Mouse (Mus musculus) heart, embryonic 13.5 days (tissue): ENCODE measurements around the gene Taar4. TPM values are rescaled to one million over a fixed set of nuclear protein-coding genes. Genes with fewer than 3 reads are reported as not detected.

Source experiments
- ATAC-seq: fragments of 200-750 bp; cut with Nextera tagmentation; 2 replicates; pipeline ENCODE4 v1.8.0; 2017; ENCODE audit warnings: moderate TSS enrichment; ENCODE audit not compliant: insufficient number of reproducible peaks, low FRiP score, low TSS enrichment; ENCODE audit errors: extremely low read depth
- H3K27ac ChIP-seq: fragments of 300-500 bp; sonication (generic); replicated peaks from 2 replicates; pipeline ENCODE4 v1.5.1; 2015; ENCODE audit warnings: moderate library complexity, mild to moderate bottlenecking, inconsistent platforms
- H3K27me3 ChIP-seq: fragments of 300-500 bp; sonication (generic); replicated peaks from 2 replicates; pipeline ENCODE4 v1.6.1; 2015; ENCODE audit warnings: mild to moderate bottlenecking, inconsistent platforms
- H3K36me3 ChIP-seq: fragments of 300-500 bp; sonication (generic); 2 replicates; pipeline ENCODE4 v1.6.1; 2015; ENCODE audit warnings: mild to moderate bottlenecking, inconsistent platforms
- H3K4me1 ChIP-seq: fragments of 300-500 bp; sonication (generic); 2 replicates; pipeline ENCODE4 v1.6.1; 2015; ENCODE audit warnings: inconsistent platforms
- H3K4me2 ChIP-seq: fragments of 300-500 bp; sonication (generic); 2 replicates; pipeline ENCODE4 v1.6.1; 2015; ENCODE audit warnings: inconsistent platforms, mild to moderate bottlenecking, moderate library complexity
- H3K4me3 ChIP-seq: fragments of 300-500 bp; sonication (generic); 2 replicates; pipeline ENCODE4 v1.5.1; 2015; ENCODE audit warnings: moderate library complexity, mild to moderate bottlenecking, inconsistent platforms
- H3K9ac ChIP-seq: fragments of 300-500 bp; sonication (generic); 2 replicates; pipeline ENCODE4 v1.6.1; 2015; ENCODE audit warnings: inconsistent platforms, mild to moderate bottlenecking, moderate library complexity
- H3K9me3 ChIP-seq: fragments of 300-500 bp; sonication (generic); 2 replicates; pipeline ENCODE4 v1.6.1; 2016; ENCODE audit warnings: inconsistent platforms
- WGBS: fragments of 180-500 bp; shearing (Covaris S2); methylation state at CpG from one replicate; pipeline ENCODE4 v1.1.7; 2015; ENCODE audit warnings: mixed read lengths; 5-methylcytosine and 5-hydroxymethylcytosine counted together
- polyA plus RNA-seq: library from polyadenylated mRNA; unstranded; fragments of >200 nt; fragmentation: Nextera tagmentation; extraction: Ambion mirVana; gene quantifications from 2 replicates; pipeline ENCODE4 v1.2.1, GENCODE M21; 2015

Taar4 gene
- not detected in 2 replicates for polyA plus RNA-seq

DNA sequence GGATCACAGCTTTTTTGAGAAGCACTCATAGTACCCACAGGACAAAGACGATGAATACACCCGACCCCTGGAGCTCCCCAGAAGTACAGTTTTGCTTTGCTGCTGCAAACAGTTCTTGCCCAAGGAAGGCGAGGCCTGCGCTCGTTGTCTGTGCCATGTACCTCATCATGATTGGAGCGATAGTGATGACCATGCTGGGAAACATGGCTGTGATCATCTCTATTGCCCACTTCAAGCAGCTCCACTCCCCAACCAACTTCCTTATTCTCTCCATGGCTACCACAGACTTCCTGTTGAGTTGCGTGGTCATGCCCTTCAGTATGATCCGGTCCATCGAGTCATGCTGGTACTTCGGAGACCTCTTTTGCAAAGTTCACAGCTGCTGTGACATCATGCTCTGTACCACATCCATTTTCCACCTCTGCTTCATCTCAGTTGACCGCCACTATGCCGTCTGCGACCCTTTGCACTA is at the start of gene Taar4:
TSS of gene Taar4 (plus strand) at position 51 of the 472 bp plus-strand sequence.
- ATAC-seq = no peak
- H3K9ac ChIP-seq = no peak within 1 kb of the TSS
- no peaks in the 10 kb centered on the region for H3K36me3 ChIP-seq
- no peak within 1 kb of the TSS for H3K4me3 ChIP-seq
- WGBS = 88% methylated on average over 13 of the region's 13 CpGs
- no peak within 1 kb of the TSS for H3K4me2 ChIP-seq
- H3K9me3 ChIP-seq = no peaks in the 10 kb centered on the region
- H3K27ac ChIP-seq = no peak within 1 kb of the TSS
- peaks cover 15% of the 10 kb centered on the region; the same call in 1 of the 2 replicates for H3K4me1 ChIP-seq
- H3K27me3 ChIP-seq = no peaks in the 10 kb centered on the region

- Histone ChIP-seq H3K4me3 (no peak within 1 kb of the TSS), H3K27me3 (no peaks in the 10 kb centered on the region), H3K36me3 (no peaks in the 10 kb centered on the region), H3K27ac (no peak within 1 kb of the TSS), H3K9me3 (no peaks in the 10 kb centered on the region), H3K9ac (no peak within 1 kb of the TSS), H3K4me2 (no peak within 1 kb of the TSS), H3K4me1 (no peaks in the 10 kb centered on the region)
- no peak for ATAC-seq
- WGBS = 76% methylated on average over 4 of the region's 4 CpGs
Observed at GRCm38 (mm10) chr10:23920056-23920455, 40.2 kb upstream of the Taar4 start, which contains the start of gene Taar1. Taar1 (plus strand) TSS chr10:23920356.

- Histone ChIP-seq H3K4me3 (no peak overlapping the region), H3K27me3 (no peaks in the 10 kb centered on the region), H3K36me3 (no peaks in the 10 kb centered on the region), H3K27ac (no peak overlapping the region), H3K9me3 (no peaks in the 10 kb centered on the region), H3K4me2 (no peak overlapping the region), H3K9ac (no peak overlapping the region), H3K4me1 (no peaks in the 10 kb centered on the region)
- no peak for ATAC-seq
- WGBS = 62% methylated on average over 3 of the region's 3 CpGs
Observed at GRCm38 (mm10) chr10:23922468-23922867, 37.8 kb upstream of the Taar4 start.

- no peak overlapping the region for H3K9ac ChIP-seq
- ATAC-seq = no peak
- no peak overlapping the region for H3K4me2 ChIP-seq
- no peaks in the 10 kb centered on the region for H3K9me3 ChIP-seq
- no peak overlapping the region for H3K27ac ChIP-seq
- 72% methylated on average over 2 of the region's 2 CpGs for WGBS
- no peaks in the 10 kb centered on the region for H3K27me3 ChIP-seq
- H3K36me3 ChIP-seq = no peaks in the 10 kb centered on the region
- H3K4me3 ChIP-seq = no peak overlapping the region
- no peaks in the 10 kb centered on the region for H3K4me1 ChIP-seq
Observed at GRCm38 (mm10) chr10:23923941-23924340, 36.4 kb upstream of the Taar4 start.

- Histone ChIP-seq H3K36me3 (no peaks in the 10 kb centered on the region), H3K4me2 (no peak overlapping the region), H3K27me3 (no peaks in the 10 kb centered on the region), H3K9me3 (no peaks in the 10 kb centered on the region), H3K4me3 (no peak overlapping the region), H3K9ac (no peak overlapping the region), H3K27ac (no peak overlapping the region), H3K4me1 (no peaks in the 10 kb centered on the region)
- WGBS = 46% methylated on average over 4 of the region's 4 CpGs
- no peak for ATAC-seq
Observed at GRCm38 (mm10) chr10:23937613-23938012, 22.7 kb upstream of the Taar4 start.

GRCm38 (mm10) chr10:23938312-23938711 is 22.0 kb upstream of the Taar4 start, which contains the start of gene Taar2:
Taar2 (plus strand) TSS chr10:23938572.
- WGBS = 54% methylated on average over 6 of the region's 6 CpGs

DNA sequence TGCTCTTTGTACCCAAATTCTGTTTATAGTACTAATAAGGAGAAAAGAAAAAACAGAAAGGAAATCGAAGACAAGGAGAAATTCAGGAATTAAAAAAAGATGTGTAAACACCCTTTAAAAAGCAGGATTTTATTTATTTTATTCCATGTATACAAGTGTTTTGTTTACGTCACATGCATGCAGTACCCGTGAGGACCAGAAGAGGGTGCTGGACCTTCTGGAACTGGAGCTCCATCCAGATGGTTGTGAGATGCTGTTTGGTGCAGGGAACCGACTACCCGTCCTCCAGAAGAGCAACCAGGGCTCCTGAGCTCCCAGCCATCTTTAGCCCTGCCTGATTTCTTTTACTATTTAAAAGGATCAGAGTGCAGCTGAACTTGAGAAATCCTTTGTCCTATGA is 17.8 kb upstream of the Taar4 start:
- WGBS = 68% methylated on average over 5 of the region's 5 CpGs
- H3K4me2 ChIP-seq = no peak overlapping the region
- no peaks in the 10 kb centered on the region for H3K9me3 ChIP-seq
- H3K9ac ChIP-seq = no peak overlapping the region
- no peaks in the 10 kb centered on the region for H3K27me3 ChIP-seq
- no peak for ATAC-seq
- H3K4me3 ChIP-seq = no peak overlapping the region
- H3K36me3 ChIP-seq = no peaks in the 10 kb centered on the region
- H3K27ac ChIP-seq = no peak overlapping the region
- H3K4me1 ChIP-seq = no peaks in the 10 kb centered on the region

More at GRCm38 (mm10) chr10:23938312-23938711, 22.0 kb upstream of the Taar4 start, which contains the start of gene Taar2:
- Histone ChIP-seq H3K27me3 (no peaks in the 10 kb centered on the region), H3K4me3 (no peak within 1 kb of the TSS), H3K9ac (no peak within 1 kb of the TSS), H3K27ac (no peak within 1 kb of the TSS), H3K9me3 (no peaks in the 10 kb centered on the region), H3K4me2 (no peak within 1 kb of the TSS), H3K36me3 (no peaks in the 10 kb centered on the region), H3K4me1 (no peaks in the 10 kb centered on the region)
- no peak for ATAC-seq

- ATAC-seq = no peak
- no peaks in the 10 kb centered on the region for H3K9me3 ChIP-seq
- WGBS = 45% methylated on average over 7 of the region's 7 CpGs
- no peak overlapping the region for H3K27ac ChIP-seq
- no peak overlapping the region for H3K4me2 ChIP-seq
- no peak overlapping the region for H3K9ac ChIP-seq
- H3K4me1 ChIP-seq = peaks cover 5% of the 10 kb centered on the region
- no peak overlapping the region for H3K4me3 ChIP-seq
- no peaks in the 10 kb centered on the region for H3K27me3 ChIP-seq
- H3K36me3 ChIP-seq = no peaks in the 10 kb centered on the region
Observed at GRCm38 (mm10) chr10:23948026-23948425, 12.3 kb upstream of the Taar4 start.

GRCm38 (mm10) chr10:23949508-23950005 is 10.7 kb upstream of the Taar4 start, which contains the start of gene Taar3:
Taar3 (plus strand) TSS chr10:23949558.
- ATAC-seq = no peak
- H3K36me3 ChIP-seq = no peaks in the 10 kb centered on the region
- 81% methylated on average over 16 of the region's 16 CpGs for WGBS
- no peak within 1 kb of the TSS for H3K4me2 ChIP-seq
- no peaks in the 10 kb centered on the region for H3K27me3 ChIP-seq
- no peak within 1 kb of the TSS for H3K9ac ChIP-seq
- H3K4me3 ChIP-seq = no peak within 1 kb of the TSS
- H3K4me1 ChIP-seq = peaks cover 9% of the 10 kb centered on the region
- H3K9me3 ChIP-seq = no peaks in the 10 kb centered on the region
- H3K27ac ChIP-seq = no peak within 1 kb of the TSS

DNA sequence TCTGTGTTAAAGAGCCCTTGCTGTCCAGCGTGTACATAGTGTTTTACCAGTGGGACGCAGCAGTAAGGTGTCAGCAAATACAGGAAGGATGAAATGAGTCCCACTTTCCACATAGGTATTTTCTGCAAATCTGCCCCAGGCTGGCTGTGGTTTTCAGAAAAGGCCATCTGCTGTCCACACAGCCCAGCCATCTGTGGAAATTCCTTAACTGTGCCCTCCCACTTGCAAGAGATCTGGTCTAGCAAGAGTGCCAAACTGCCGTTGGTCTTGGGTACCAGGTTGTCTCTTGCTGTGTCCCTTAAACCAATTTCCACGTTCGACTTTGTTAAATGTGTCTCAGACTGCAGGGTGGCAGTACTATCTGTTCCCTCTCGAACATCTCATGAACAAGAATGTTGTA is 8.6 kb upstream of the Taar4 start:
- Histone ChIP-seq H3K27ac (no peak overlapping the region), H3K36me3 (no peaks in the 10 kb centered on the region), H3K27me3 (no peaks in the 10 kb centered on the region), H3K4me1 (peaks cover 11% of the 10 kb centered on the region), H3K9ac (no peak overlapping the region), H3K4me3 (no peak overlapping the region), H3K4me2 (no peak overlapping the region), H3K9me3 (no peaks in the 10 kb centered on the region)
- no peak for ATAC-seq
- WGBS = 67% methylated on average over 6 of the region's 6 CpGs

- H3K27me3 ChIP-seq = no peaks in the 10 kb centered on the region
- H3K9me3 ChIP-seq = no peaks in the 10 kb centered on the region
- ATAC-seq = no peak
- H3K9ac ChIP-seq = no peak overlapping the region
- no peak overlapping the region for H3K4me2 ChIP-seq
- H3K27ac ChIP-seq = no peak overlapping the region
- no peaks in the 10 kb centered on the region for H3K36me3 ChIP-seq
- no peak overlapping the region for H3K4me3 ChIP-seq
- 53% methylated on average over 3 of the region's 3 CpGs for WGBS
- peaks cover 20% of the 10 kb centered on the region; the same call in 1 of the 2 replicates for H3K4me1 ChIP-seq
Observed at GRCm38 (mm10) chr10:23959071-23959470, 1.2 kb upstream of the Taar4 start.

DNA sequence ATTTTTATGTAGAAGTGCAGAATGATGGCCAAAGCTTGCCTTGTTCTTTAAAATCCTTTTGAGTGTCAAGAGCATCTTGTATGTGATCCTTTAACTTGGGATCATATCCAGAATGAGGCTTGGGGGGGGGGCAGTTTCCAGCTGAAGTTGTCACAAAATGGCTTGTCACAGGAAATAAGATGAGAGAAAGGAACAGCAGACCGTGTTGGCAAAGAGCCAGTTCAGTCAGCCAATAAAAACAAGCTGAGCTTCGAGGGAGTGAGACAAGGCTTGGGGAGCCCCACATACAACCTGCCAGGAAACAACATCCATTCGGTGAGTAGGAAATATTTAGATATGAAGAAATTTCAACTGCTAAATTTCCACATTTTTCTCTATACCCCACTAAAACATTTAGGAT is 3.1 kb downstream of the Taar4 start:
- Histone ChIP-seq H3K4me2 (no peak overlapping the region), H3K27ac (peak overlapping the region; percentile 59; the same call in 1 of the 2 replicates), H3K4me3 (no peak overlapping the region), H3K9ac (no peak overlapping the region), H3K4me1 (peaks cover 9% of the 10 kb centered on the region; the same call in 1 of the 2 replicates), H3K9me3 (no peaks in the 10 kb centered on the region), H3K27me3 (no peaks in the 10 kb centered on the region), H3K36me3 (no peaks in the 10 kb centered on the region)
- ATAC-seq = no peak
- 34% methylated on average over 3 of the region's 3 CpGs for WGBS
